Mouse (Mus musculus): ENCODE measurements at regions not wholly inside any gene's neighbourhood (a gene's known extent, or its start where the extent isn't known, plus 50 kb on each side); places are given as distances from the start of the nearest gene placed in this dataset.

DNA sequence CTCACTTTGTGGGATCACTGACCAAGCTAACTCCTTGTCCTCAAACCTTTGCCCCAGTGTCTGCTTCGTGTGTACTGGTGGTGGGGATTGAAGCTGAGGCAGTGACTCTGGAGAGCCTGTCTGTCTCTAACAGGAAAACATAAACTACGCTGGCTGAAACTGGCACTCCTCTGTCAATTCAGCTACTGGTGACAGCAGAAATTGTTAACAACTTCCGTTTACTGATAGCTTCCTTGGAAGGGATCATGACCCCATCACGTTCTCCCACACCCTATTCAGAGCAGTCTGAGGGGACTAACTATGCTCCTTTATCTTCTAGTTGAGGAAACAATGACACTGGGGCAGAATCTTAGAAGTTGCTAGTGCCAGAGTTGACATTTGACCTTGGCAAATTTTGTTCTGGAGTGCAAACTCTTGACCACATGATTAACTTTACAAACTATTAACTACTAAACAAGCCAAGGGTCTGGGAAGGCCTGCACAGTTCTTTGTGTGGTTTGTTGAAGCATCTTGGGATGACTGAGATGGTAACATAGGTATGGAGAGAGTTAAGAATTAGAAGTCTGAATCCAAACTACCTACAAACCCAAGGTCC, 96.7 kb upstream of the Max start:
- TF ChIP-seq CTCF (IDR thresholded peaks at IDR 0.05; ENCODE audit: insufficient read depth, low read length): no peak
- TF ChIP-seq POLR2A (IDR thresholded peaks at IDR 0.05; ENCODE audit: borderline replicate concordance, extremely low read depth, low read depth, low read length): no peak
